Mouse (Mus musculus) cerebellum, adult 9-10 months (tissue): ENCODE data around the gene Tnfrsf13b.

Source experiments
- DNase-seq: peaks from one replicate; pipeline ENCODE4 v3.0.0; 2022

The Tnfrsf13b gene

DNA sequence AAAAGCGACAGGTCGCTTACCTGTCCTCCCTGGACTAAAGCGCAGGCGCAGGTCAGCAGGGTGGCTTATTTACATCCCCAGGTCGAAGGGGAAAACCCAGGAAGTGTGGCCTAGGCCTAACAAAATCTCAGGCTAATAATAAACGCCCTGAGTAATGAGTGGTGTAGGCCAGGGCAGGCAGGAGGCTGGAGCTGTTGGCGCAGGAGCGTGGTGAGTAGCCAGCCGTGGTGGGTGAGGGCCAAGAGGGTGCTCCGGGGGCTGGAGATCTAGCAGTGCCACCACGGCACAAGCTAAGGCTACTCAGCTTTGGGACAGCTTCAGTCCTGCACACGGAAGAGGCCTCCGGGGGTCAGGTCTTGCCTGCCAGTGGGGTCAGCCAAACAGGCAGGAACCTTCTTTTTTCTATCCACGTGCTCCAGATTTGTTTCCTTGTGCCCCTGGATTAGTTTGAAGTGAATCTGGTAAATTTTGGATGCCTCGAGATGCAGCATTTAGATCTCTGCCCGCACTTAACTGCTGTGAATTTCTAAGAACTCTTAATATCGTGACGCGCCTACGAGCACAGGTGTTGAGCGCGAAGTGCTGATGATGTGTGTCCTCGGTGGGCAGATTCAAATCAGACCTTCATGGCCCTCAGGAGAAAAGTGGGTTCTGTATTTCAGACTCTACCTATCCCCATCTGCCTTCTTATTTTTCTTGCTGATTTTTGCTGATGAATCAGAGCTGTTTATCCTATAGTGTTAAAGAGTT lies at the start of gene Tnfrsf13b:
Gene Tnfrsf13b, plus strand, starts transcription at position 150 of the 750 bp plus-strand sequence.
- no peak for DNase-seq

DNA sequence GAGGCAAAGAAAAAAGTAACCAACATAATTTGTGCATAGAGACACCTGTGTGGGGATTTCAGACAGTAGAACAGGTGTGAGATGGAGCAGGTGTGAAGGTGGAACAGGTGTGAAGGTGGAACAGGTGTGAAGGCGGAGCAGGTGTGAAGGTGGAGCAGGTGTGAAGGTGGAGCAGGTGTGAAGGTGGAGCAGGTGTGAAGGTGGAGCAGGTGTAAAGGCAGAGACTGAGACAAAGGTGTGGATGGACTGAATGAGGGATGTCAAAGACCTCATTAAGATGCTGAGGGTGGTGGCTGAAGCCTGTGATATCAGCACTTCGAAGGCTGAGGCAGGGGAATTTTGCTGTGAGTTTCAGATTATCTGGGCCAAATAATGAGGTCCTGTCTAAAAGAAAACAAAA lies 44.9 kb upstream of the Tnfrsf13b start:
- DNase-seq = no peak

DNA sequence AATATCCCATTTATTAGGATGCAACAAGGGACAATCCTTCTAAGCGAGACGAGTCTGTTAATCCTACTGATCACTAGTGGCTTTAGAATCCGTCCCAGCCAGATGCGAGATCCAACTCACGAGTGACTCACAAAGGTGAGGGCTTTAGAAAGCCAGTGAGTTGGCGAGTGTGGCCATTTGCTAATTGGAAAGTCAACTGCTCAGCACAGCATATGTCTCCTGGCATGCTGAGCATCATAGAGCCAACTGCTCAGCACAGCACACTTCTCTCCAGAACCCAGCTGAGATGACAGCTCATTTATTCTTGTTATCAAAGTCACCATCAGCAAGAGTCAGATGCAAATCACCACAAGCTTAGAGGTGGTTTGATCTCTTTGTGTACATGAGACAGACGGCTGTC lies 36.4 kb upstream of the Tnfrsf13b start:
- DNase-seq = no peak

DNA sequence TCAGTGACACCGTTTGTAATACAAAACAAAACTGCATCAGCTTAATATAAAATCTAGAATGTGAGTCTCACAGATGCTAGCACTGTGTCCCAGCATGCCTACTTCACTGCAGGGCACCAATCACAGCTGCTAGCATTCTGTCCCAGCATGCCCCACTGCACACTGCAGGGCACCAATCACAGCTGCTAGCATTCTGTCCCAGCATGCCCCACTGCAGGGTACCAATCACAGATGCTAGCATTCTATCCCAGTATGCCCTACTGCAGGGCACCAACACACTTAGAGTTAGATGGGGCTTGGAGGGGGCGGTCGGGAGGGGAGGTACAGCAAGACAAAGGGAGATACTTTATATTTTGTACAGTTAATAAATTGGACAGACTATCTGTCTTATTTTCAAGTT lies 35.4 kb upstream of the Tnfrsf13b start:
- no peak for DNase-seq

DNA sequence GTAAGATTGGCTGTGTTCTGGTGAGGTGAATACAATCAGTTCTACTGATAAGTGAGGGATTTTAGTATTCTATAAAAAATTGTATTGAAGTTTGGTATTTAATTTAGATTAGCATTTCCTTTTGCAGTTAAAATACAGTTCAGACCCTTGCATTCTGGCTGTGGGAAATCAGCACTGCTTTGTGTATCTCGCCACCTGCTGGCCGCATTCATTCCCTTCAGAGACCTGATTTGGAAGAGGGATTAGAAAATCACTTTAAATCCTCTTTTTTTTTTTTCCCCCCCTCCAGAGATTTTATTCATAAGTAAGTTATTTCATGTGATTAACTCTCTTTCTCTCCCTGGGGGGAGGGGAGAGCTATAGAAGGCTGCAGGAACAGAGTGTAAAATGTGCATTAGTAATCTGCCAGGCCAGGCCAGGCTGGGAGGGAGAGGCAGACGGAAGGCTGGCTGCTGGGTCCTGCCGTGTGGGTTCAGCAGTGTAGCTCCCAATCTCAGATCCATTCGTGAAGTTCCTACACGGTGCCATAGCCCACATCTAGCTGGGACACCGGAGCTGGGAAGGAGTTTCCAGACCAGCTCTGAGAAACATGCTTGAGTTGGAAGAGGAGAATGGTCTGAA lies 34.8 kb upstream of the Tnfrsf13b start:
- DNase-seq = peak; percentile 89

DNA sequence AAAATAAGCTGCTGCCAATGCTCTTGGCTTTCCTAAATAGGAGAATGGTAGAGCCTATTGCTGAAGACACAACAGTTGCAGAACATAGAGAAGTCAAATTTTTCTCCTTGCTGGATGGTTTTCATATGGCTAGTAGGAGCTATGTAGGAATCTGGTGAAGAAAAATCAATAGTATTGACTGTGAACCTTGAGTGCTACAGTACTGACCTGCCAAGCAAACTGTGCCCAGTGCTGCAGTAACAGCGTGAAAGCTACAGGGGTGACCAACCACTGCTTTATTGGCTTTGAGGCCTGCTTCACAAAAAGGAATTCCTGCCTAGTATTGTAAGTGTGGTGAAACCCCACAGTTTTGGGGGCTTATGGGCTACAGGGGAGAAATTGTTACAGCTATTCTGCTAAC lies 28.5 kb upstream of the Tnfrsf13b start:
- no peak for DNase-seq

DNA sequence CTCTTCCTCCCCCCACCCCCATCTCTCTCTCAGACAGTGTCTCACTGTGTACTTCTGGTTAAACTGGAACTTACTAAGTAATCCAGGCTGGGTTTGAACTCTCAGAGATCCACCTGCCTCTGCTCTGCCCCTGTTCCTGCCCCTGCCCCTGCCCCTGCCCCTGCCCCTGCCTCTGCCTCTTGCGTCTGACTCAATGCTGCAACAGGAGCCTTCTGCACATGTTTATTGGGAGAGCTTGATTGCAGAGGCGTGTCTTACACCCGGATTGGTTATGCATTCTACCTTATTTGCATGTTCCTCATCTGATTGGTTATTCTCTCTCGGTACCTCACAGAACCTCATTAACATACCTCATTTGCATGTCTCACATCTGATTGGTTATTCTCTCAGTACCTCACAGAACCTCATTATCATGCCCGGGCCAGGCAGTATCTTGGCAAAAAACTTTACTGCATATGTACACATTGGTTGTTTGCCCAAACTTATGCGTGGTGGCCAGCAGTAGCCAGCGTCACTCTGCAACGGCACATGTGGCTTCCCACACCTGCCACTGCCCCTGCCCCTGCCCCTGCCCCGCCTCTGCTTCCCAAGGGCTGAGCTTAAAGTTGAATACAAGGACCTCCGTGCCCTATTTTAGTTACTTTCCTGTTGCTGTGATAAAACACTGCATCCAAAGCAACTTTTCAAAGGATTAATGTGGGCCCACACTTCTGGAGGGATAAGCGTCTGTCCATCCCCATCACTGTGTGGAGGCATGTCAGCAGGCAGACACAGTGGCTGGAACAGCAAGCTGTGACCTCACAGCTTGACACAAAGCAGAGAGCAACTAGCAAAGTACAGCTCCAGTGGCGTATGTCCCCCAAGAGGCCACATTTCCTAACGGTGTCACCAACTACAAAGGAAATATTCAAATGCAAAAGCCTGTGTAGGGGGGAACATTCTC lies 23.9 kb upstream of the Tnfrsf13b start:
- no peak for DNase-seq

DNA sequence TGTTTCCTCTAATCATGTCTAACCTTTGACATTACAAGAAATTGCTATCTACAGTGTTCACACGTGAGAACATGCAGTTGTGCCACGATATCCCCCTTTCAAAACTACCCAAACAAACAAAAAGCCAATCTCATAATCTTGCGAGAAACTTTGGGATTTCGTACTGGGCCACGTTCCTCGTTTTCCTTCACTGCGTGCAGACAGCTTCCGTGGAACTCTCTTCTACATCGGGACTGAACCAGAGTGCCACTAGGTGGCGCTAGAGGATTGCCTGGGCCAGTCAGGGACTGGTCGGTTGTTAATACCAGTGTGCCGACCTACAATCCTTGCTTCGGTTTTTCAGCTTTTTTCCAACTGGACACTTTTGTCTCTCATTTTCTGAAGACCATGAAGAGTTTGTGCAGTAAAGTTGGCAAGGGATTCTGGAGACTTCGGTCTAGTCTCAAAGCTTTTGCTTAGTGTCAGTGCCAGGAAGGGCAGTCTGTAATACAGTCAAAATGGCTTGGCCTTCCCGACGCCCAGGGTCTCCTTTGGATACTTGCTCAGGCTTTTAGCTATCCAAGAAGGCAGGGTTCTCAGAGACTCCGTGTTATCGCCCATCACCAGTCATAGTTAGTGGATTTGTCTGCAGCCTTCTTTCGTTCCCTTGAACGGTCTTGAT lies 22.2 kb upstream of the Tnfrsf13b start:
- peak; percentile 88 for DNase-seq

DNA sequence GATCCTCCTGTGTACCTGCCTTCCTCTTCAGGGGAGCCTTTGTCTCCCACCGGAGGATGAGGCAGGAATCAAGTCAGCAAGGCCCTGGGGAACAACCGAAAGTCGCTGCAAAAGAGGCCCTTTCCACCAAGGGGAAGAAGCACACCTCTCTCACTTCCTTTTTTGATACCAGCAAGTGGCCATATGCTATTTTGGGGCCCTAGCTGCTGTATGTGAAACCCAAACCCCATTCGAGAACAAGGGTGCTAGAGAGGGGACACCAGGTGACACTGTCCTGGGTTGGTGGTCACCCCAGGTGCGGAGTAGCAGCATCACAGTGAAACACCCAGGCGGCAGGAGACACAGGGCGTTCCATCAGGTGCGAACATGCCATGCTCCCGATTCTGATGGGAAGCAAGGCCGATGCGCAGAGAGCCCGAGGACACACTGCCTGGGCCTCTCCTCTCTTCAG lies 17.6 kb upstream of the Tnfrsf13b start:
- DNase-seq = no peak

DNA sequence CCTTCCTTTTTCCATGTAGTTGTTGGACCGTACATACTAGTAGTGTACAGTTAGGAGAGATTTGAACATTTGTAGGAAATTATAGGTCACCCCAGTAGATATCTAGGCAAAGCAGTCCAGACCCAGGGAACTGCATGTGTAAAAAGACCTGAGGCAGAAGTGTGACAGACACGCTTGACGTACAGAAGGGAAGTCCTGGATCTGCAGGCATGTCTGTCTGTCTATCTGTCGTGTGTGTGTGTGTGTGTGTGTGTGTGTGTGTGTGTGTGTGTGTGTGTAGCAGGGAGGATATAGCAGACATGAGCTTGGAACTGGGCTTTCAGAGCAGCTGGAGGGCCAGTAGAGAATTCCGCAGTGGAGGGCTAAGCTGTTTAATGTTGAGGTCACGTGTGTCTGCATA lies 16.8 kb upstream of the Tnfrsf13b start:
- no peak for DNase-seq

DNA sequence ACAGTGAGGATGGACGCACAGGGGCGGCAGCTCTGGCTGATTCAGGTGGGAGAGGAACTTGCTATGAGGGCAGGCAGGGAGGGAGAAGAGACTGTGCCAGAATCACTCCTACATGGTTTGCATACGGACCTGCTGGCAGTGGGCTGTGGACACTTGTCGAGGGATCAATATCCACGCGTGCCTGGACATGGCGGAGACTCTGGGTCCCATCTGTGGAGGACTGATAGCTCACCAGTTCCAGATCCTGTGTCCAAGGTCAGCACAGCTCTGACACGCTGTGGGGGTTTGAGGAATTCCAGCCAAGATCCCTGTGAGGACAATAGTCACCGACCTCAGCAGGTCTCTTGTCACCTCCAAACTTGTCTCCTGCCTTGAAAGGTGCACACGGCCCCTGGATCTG lies 16.4 kb upstream of the Tnfrsf13b start:
- no peak for DNase-seq

DNA sequence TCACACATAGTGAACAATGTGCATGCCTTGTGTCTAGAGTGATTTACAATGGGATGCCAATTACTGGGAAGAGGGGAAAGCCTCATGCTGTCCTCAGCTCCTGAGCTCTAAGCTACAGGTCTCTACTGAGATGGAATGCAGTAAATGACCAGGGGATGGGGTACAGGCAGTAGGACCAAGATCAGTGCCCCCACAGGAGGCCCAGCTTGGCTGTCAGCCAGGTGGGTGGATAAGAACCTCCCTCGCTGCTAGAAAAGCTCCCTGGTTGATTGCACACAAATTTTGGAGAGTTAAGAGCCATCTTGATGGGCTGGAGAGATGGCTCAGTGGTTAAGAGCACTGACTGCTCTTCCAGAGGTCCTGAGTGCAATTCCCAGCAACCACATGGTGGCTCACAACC lies 15.6 kb upstream of the Tnfrsf13b start:
- DNase-seq = no peak

DNA sequence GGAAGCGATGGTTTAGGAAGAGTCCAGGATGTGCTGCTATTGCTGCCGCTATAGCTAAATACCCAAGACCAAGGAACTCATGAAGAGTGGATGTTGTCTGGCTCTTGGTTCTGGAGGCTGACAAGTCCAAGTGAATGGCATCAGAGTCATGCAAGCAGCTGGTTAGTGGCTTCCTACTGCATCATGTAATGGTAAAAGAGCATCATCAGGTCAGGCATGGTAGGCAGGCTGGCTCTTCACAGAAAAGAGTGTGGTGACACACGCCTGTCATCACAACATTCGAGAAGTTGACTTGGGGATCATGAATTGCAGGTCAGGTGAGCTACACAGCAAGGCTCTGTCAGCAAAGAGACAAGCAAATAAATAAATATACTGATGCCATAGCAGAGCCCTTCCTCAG lies 15.1 kb upstream of the Tnfrsf13b start:
- no peak for DNase-seq

DNA sequence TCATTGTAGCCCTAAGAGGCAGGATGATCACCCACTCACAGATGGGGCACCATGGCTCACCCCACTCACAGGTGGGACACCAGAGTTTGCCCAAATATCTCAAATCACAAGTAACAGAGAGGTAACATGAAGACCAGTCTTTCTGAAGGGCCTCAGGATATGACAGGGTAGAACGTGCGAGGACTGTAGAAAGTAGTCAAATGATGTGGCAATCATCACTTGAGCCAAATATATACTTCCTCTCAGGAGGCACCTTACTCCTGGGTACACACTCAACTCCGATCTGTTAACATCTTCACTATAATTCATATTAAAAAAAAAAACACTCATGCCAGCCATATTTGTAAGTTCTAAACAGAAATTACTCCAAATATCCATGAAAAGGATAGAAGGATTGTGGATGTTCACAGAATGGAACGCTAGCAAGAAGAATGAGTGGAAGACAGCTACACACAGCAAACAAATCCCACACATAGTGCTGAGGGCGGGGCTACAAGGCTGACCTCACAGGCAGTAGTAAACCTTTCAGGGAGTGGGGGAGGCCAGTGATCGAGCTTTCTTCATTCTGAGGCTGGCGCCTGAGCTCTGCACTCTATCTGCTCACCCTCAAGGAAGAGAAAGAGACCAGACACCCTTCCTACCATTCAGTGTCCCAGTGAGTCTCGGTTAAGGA lies 14.1 kb upstream of the Tnfrsf13b start:
- DNase-seq = no peak

DNA sequence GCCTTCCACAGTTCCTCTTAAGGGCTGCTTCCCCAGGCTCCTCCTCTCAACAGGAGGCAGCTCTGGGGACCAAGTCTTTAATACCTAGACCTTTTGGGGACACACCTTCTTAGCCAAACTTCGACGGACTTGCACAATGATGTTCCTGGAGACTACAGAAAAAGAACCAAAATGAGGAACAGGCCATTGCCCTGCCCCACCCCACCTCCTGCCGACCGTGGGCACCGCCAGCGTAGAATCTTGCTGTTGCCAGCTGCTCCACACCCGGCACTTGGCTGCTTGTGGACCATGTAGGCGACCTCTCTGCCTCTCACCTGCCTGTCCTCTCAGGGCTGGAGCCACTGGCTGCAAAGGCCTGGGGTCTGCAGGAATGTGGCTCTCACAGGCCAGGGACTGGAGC lies 10.3 kb upstream of the Tnfrsf13b start:
- DNase-seq = no peak

DNA sequence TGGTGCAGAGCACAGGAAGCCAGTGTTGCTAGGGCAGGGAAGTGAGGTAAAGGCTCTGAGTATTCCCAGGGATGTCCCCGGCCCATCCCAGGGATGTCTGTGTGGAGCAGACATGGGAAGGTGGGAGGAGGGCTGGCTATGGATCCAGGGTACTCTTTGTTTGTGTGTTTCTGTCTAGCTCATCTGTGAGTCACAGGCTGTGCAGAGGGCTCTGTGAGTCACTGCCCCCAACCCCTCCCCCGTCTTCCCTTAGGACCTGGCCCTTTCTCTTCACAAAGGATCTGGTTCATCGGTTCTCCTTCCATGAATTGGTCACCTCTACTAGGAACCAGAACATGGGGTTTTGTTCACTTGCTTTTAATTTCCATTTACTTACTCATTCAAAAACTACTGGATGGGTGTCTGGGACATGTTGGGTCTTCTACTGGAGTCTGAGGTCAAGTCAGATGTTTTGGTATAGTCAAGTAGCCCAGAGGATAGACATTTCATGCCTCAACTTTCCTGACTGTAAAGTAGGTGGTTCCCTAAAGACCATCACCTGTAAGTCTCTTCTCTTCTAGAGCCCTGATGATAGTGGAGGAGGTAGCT lies 6.5 kb upstream of the Tnfrsf13b start:
- no peak for DNase-seq

DNA sequence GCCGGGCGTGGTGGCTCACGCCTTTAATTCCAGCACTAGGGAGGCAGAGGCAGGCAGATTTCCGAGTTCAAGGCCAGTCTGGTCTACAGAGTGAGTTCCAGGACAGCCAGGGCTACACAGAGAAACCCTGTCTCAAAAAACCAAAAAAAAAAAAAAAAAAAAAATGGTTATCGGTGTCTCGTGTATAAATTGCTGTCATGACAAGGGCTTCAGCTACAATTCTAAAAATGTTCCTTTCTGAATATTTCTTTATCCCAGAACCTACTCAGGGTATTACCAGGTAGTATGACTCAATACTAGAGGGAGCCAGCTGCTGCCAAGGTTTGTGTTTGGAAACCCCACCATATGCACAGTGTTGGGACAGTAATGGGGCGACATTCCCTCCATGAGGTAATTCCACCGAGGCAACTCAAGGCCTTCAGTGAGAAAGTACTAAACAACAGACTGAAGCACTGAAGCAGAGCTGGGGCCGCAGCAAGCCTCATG lies 4.2 kb upstream of the Tnfrsf13b start:
- DNase-seq = no peak

DNA sequence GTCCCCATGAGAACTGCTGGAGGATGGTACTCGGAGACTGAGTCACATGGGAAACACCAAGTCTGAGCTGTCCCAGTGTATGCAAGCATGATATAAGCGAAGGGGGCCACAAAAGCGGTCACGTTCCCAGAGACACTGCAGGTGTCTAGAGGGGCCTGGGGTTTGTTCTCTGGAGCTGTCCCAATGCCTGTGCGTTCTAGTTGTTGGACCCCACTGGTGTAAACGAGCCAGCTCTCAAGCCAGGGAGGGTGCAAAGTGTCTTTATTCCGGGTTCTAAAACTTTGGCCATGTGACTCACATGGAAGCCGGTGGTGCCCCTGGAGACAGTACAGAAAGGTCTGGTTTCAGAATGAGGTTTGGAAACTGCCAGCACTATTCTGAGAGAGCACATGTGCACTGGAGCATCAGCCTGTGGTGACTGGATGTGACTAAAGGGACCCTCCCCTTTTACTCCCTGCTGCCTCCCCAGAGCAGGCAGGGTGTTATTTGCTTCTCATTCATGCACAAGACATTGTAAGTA lies 3.7 kb upstream of the Tnfrsf13b start:
- DNase-seq = no peak

DNA sequence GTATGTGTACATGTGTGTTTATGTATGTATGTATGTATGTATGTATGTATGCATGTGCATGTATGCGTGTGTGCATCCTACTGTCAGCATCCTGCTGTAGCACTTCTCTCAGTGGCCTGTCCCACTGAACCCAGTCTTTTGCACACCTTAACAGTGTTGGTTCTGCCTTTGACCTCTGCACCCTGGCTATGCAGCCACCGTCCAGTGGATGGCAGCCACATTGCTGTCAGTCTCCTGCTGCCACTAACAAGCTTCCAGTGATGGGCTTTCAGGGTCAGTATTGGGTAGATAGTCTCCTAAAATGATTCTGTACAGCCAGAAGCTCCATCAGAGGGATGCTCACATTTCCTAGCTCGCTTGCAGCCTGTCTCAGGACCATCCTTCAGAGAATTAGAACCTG lies 2.7 kb upstream of the Tnfrsf13b start:
- DNase-seq = no peak

DNA sequence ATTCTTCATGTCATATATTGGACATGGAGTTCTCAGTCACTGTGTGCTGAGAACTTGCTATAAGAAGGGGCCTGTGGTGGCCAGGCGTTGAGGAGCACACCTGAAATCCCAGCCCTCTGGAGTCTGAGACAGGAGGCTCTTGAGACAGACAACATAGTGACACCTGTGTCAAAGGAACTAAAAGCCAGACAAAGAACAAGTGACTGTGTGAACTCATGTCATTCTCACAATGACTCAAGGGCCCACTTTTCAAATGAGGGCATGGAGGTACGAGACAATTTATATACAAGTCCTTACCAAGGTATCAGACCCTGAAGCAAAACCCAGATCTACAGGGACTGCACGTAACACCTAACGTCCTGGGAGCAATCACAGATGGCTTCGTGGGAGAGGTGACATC lies 585 bp upstream of the Tnfrsf13b start:
- no peak for DNase-seq

DNA sequence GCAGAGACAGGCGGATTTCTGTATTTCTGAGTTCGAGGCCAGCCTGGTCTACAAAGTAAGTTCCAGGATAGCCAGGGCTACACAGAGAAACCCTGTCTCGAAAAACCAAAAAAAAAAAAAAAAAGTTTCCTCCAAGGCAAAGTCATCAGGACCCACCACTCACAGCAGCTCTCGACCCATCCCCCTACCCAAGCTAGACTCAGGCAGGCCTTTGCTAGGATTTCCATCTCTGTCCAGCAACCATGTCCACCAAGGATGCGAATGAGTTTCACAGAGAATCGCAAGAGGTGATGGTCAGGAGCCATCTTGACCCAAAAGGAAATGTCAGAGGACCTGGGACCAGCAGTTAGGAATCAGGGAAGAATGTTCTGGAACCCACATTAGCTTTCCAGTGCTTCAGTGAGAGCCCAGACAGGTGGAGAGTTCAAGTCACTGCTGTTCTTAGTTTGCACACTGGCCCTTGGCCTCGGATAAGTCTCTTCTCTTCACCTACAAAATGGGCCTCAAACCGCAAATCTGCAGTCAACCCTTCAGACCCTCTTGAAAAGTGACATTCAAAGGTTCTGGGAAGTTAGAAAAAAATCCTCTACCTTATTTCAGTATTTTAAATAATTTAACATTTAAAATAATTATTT lies 983 bp downstream of the Tnfrsf13b start:
- no peak for DNase-seq
